Mouse (Mus musculus): ENCODE data around the gene BC005624. TPM values are rescaled to one million over a fixed set of nuclear protein-coding genes. Genes with fewer than 3 reads are reported as not detected.

The BC005624 gene
- polyA plus RNA-seq (2012; rRNA removed), result 69.0 and 72.0 TPM in 2 replicates

DNA sequence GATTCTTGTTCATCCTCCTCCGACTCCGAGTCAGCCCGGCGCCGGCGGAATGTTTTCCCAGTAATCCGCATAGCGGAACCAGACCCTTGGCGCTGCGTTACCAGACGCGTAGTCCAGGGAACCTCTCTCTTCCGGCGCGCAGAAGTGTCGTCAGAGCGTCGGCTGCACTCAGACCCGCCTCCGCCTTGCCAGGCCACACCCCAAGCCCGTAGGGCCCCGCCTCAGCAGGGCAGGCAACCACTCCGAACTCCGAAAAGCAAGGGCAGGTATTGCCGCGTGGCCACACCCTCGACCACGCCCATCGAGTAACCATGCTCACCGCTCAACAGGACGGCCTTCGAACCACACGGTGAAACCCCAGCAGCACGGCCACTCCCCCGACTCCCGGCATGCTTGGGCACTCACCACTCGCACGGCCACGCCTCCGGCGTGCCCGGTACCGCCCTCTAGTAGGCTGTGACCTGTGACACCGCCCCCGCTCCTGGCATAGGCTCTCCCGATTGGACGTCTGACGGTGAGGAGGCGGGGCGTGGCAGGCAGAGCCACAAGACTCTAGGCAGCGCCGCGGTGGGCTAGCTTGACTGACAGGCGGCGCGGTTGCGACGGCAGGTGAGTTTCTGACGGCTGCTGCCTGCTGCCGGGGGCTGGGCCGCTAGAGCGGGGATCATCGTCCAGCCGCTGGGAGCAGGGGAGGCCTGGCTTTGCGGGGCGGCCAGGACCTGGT lies at the start of gene BC005624, which contains the start of gene Usp20:
Gene BC005624 (minus strand): TSS at position 412 of the 724 bp plus-strand sequence.
Gene Usp20 (plus strand): TSS at position 490 of the 724 bp plus-strand sequence.
- TF ChIP-seq CTCF (IDR thresholded peaks at IDR 0.05; ENCODE audit: borderline replicate concordance, extremely low read depth, insufficient read depth, insufficient read length) (no peak), POLR2A (IDR thresholded peaks at IDR 0.05; ENCODE audit: borderline replicate concordance, extremely low read depth, insufficient read depth, insufficient read length, poor library complexity, severe bottlenecking) (peak; percentile 55; the same call in 1 of the 2 replicates)
- DNase-seq (ENCODE audit: low read depth), result peak; percentile 100

DNA sequence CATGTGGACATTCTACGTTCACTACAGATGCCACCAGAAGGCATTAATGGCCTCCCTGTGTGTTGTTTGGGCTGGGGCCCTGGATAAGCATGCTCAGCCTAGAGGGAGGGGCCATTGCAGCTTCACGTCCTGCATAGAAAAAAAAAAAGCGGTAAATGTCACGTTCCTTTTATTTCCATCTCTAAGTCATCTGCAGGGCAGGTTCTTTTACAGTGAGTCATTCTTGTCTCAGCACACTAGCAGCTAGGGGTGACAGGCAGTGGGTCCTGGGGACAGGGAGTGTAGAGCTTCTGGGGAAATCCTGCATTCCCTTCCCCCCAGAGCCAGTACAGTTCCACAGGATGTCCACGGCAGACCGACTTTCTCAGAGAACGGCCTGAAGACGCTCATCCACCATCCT lies 44.6 kb upstream of the BC005624 start:
- no peak for DNase-seq (ENCODE audit: low read depth)
- TF ChIP-seq CTCF (IDR thresholded peaks at IDR 0.05; ENCODE audit: borderline replicate concordance, extremely low read depth, insufficient read depth, insufficient read length), result no peak
- TF ChIP-seq POLR2A (IDR thresholded peaks at IDR 0.05; ENCODE audit: borderline replicate concordance, extremely low read depth, insufficient read depth, insufficient read length, poor library complexity, severe bottlenecking), result no peak

DNA sequence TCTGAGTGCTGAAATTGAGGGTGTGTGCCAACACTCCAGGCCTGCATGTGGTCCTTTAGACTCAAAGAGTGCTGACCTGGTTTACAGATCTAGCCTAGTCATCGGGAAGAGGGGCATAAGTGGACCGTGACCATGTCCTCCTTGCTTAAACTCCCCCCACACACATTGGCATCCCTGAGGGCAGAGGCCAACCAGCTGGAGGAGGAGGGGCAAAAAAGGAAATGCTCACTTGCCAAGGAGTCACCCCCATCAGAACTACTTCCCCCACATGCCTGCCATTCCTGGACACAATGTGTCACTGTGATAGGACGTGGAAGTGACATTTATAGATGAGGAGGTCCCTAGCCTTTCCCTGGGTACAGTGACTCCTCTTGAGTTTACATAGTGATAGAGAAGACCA lies 43.5 kb upstream of the BC005624 start:
- no peak for DNase-seq (ENCODE audit: low read depth)
- TF ChIP-seq CTCF (IDR thresholded peaks at IDR 0.05; ENCODE audit: borderline replicate concordance, extremely low read depth, insufficient read depth, insufficient read length), result no peak
- no peak for TF ChIP-seq POLR2A (IDR thresholded peaks at IDR 0.05; ENCODE audit: borderline replicate concordance, extremely low read depth, insufficient read depth, insufficient read length, poor library complexity, severe bottlenecking)

DNA sequence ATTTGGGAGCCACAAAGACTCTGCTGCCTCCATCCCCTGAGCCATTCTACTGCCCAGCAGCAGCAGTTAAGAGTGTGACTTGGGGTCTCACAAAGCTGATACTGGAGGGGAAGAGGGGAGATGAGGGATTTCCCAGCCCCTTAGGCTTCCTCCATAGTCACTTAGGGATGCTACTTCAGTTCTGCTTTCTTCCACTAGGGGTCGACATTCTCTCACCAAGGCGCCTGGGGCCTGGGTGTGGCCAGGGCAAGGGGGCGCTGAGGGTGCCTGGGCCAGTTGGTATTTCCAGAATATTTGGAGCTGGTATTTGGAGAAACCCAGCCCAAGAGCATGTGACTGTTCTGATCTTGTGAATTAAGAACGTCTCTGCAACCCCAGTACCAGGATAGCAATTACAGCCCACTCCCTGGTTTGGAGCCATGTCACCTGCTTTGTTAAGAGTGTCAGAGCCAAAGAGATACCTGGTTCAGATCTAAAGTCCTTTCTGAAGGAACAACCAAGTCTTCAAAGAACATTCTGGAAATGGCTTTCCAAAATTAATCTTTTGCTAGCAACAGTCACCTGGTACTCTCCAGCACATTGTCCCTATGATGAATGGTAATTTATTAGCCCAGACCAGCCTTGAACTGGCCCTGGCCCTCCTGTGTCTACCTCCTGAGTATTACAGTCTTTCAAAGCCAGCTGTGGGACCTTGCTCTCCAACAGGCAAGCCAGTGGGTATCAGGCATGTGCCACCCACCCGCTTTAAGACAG lies 42.8 kb upstream of the BC005624 start:
- TF ChIP-seq CTCF (IDR thresholded peaks at IDR 0.05; ENCODE audit: borderline replicate concordance, extremely low read depth, insufficient read depth, insufficient read length) (peak; percentile 89), POLR2A (IDR thresholded peaks at IDR 0.05; ENCODE audit: borderline replicate concordance, extremely low read depth, insufficient read depth, insufficient read length, poor library complexity, severe bottlenecking) (no peak)
- peak; percentile 55 for DNase-seq (ENCODE audit: low read depth)

DNA sequence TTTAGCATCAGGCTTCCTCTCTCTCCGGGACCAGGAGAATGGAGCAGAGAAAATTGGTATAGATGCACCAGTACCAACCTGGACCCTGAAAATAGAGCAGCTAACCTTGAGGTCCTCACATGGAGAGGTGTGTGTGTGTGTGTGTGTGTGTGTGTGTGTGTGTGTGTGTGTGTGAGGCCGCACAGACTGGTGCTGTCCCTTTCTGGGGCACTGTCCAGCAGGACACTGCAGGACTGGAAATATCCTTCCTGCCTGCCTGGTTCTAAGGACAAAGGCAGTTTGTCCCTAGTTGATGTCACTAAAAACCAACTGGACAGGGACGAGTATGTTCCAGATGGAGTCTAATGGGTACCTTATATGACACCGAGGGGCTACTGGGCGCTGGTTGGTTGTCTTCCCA lies 41.9 kb upstream of the BC005624 start:
- no peak for TF ChIP-seq POLR2A (IDR thresholded peaks at IDR 0.05; ENCODE audit: borderline replicate concordance, extremely low read depth, insufficient read depth, insufficient read length, poor library complexity, severe bottlenecking)
- TF ChIP-seq CTCF (IDR thresholded peaks at IDR 0.05; ENCODE audit: borderline replicate concordance, extremely low read depth, insufficient read depth, insufficient read length), result no peak
- no peak for DNase-seq (ENCODE audit: low read depth)

DNA sequence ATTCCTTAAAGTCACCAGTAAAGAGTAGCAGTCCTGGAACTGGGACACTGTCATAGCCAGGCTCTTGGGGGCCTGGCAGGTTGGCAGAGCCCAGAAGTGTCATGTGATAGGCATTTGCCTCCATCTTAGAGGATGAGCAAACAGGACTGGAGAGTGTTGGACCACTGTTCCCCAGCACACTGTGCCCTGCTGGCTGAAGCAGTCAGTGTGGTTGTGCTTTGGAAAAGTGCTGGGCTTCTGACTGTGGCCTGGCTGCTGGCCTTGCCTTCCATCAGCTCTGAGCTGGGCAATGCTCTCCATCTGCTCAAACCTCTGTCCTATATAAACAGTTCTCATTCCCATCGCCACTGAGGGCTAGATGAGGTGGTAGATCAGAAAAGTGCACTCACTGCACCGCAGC lies 38.2 kb upstream of the BC005624 start:
- TF ChIP-seq POLR2A (IDR thresholded peaks at IDR 0.05; ENCODE audit: borderline replicate concordance, extremely low read depth, insufficient read depth, insufficient read length, poor library complexity, severe bottlenecking) (no peak), CTCF (IDR thresholded peaks at IDR 0.05; ENCODE audit: borderline replicate concordance, extremely low read depth, insufficient read depth, insufficient read length) (no peak)
- no peak for DNase-seq (ENCODE audit: low read depth)

DNA sequence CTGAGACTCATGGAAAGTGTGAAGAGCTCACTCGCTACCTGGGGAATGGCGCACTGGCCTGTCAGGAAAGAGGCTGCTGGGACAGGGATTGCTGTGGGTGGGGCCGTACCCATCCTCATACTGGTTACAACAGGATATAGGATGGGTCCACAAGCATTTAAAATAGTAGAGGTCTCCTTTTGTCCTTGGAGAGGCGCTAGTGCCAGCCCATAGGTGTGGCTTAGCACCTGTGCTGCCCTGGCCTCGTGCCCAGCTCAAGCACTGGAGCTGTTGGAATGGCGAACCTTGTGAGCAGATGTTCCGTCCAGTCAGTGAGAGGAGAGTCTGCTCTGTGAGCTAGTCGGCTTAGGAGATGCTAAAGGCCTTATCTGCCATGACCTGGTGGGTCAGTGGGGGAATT lies 37.0 kb upstream of the BC005624 start:
- no peak for DNase-seq (ENCODE audit: low read depth)
- TF ChIP-seq CTCF (IDR thresholded peaks at IDR 0.05; ENCODE audit: borderline replicate concordance, extremely low read depth, insufficient read depth, insufficient read length) (no peak), POLR2A (IDR thresholded peaks at IDR 0.05; ENCODE audit: borderline replicate concordance, extremely low read depth, insufficient read depth, insufficient read length, poor library complexity, severe bottlenecking) (no peak)

DNA sequence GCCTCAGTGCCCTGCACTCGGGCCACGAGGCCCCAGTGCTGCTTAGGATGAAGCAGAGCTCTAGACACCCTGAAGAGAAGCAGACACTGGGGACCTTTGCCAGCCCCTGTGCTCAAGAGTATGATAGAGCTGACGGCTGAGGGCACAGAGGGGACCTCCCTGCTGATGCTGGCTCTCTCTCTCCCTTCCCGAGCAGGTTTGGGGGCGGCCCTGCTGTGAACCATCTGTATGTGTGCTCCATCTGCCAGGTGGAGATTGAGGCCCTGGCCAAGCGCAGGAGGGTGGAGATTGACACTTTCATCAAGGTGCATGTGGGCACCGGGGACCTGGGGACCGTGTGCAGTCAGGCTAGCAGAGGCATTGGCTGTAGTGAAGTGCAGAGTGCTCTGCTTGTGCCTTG lies 36.5 kb upstream of the BC005624 start:
- TF ChIP-seq POLR2A (IDR thresholded peaks at IDR 0.05; ENCODE audit: borderline replicate concordance, extremely low read depth, insufficient read depth, insufficient read length, poor library complexity, severe bottlenecking) (no peak), CTCF (IDR thresholded peaks at IDR 0.05; ENCODE audit: borderline replicate concordance, extremely low read depth, insufficient read depth, insufficient read length) (no peak)
- no peak for DNase-seq (ENCODE audit: low read depth)

DNA sequence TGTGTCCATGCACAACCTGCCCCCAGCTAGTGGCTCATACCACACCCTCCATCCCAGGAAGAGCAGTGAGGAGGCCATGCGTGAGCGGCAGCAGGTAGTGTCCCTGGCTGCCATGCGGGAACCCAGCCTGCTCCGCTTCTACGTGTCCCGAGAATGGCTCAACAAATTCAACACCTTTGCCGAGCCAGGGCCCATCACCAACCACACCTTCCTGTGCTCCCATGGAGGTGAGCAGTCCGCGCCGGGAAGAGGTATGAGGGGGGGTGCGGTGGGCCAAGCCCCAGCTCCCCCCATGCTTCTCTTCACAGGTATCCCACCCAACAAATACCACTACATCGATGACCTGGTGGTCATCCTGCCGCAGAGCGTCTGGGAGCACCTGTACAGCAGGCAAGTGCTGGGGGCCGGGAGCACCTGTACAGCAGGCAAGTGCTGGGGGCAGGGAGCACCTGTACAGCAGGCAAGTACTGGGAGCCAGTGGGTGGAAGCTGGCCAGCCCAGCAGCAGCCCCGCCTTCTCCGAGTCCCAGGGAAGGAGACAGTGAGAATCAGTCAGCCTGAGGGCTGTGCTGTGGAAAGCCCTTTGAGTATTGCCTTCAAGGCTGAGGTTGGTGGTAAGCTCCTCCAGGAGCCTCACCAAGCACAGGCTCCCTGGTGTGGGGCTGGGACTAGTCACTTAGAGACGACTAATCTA lies 35.8 kb upstream of the BC005624 start:
- DNase-seq (ENCODE audit: low read depth), result no peak
- no peak for TF ChIP-seq CTCF (IDR thresholded peaks at IDR 0.05; ENCODE audit: borderline replicate concordance, extremely low read depth, insufficient read depth, insufficient read length)
- no peak for TF ChIP-seq POLR2A (IDR thresholded peaks at IDR 0.05; ENCODE audit: borderline replicate concordance, extremely low read depth, insufficient read depth, insufficient read length, poor library complexity, severe bottlenecking)

DNA sequence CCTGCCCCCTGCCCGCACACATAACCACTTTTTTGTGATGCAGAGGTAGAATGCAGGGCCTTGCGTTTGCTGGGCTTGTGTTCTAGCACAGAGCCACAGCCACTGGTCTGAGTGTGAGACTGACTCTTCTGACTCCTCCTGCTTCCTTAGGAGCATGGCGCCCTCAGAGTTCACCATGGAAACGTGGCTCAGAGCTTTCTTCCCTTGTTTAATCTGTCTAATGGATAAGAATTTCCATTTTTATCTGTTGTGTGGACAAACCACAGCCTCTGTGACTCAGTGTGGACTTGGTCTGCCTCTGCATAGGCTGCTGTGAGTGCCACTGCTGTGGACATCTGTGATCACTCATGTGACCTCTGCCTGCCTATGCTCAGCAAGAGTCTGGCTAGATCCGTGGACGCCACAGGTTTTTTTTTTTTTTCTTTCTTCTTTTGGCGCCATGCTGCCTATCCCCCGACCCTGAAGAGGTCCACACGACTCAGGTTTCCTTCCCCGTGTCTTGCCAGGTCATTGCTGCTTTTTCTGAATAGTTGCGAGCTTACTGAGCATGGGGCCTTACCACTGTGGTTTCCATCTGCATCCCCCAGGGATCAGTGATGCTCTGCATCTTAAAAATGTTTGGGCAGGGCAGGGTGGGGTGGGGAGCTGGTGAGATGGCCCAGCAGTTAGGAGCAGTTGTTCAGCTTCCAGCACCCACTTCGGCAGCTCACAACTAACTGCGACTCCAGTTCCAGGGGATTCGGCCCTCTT lies 31.5 kb upstream of the BC005624 start:
- TF ChIP-seq CTCF (IDR thresholded peaks at IDR 0.05; ENCODE audit: borderline replicate concordance, extremely low read depth, insufficient read depth, insufficient read length), result no peak
- no peak for TF ChIP-seq POLR2A (IDR thresholded peaks at IDR 0.05; ENCODE audit: borderline replicate concordance, extremely low read depth, insufficient read depth, insufficient read length, poor library complexity, severe bottlenecking)
- DNase-seq (ENCODE audit: low read depth), result no peak
